Mouse (Mus musculus): ENCODE measurements around the gene Lmln. TPM values are rescaled to one million over a fixed set of nuclear protein-coding genes. Genes with fewer than 3 reads are reported as not detected.
"Not testable (repeated sequence)": the region's sequence is repeated elsewhere in the genome, so short reads cannot be mapped to it uniquely, and the experiment has no call there.

Gene Lmln
- total RNA-seq, 4 experiments from 2014 or later: 9.2 to 14.9 (median 11.5) TPM

- not testable (repeated sequence) for DNase-seq (ENCODE audit: low spot score in 2 of 2)
Measured at GRCm38 (mm10) chr16:33176831-33177230, 114.5 kb downstream of the Lmln start.

Small RNAs within 50 kb of the gene (microRNA-seq; reads per million reads assigned to microRNA genes)
- 0 reads per million in 2 experiments for gene Gm22231
- gene Mir1947: 0.22 to 1.1 reads per million in 2 experiments

Other genes with a start within 250 kb of the Lmln start
- 100 to 1,000 TPM in 2 of 4 experiments, 10 to 100 TPM in 2; 94.8 to 117 (median 99.8) TPM for gene Fyttd1, start 185.0 kb upstream of the Lmln start, total RNA-seq (2022)
- 10 to 100 TPM; 63.9 to 74.1 (median 69.3) TPM for gene Rubcn, start 184.8 kb upstream of the Lmln start, total RNA-seq (2022)
- gene Lrch3, start 148.4 kb upstream of the Lmln start, total RNA-seq (2022): 10 to 100 TPM; 34.4 to 51.8 (median 42.0) TPM
- gene Iqcg, start 6.3 kb upstream of the Lmln start, total RNA-seq (2022): 1 to 10 TPM; 3.1 to 6.3 (median 4.9) TPM
- gene Rpl35a, start 6.1 kb upstream of the Lmln start, total RNA-seq (2022): 100 to 1,000 TPM; 315 to 399 (median 349) TPM
- gene Osbpl11, start 122.5 kb downstream of the Lmln start, total RNA-seq (2022): 10 to 100 TPM; 14.8 to 18.9 (median 16.7) TPM
- gene Snx4, start 188.9 kb downstream of the Lmln start, total RNA-seq (2022): 10 to 100 TPM; 32.0 to 36.1 (median 32.4) TPM